Mouse (Mus musculus): ENCODE measurements at regions not wholly inside any gene's neighbourhood (a gene's known extent, or its start where the extent isn't known, plus 50 kb on each side); places are given as distances from the start of the nearest gene placed in this dataset.
"Not testable (repeated sequence)": the region's sequence is repeated elsewhere in the genome, so short reads cannot be mapped to it uniquely, and the experiment has no call there.

DNA sequence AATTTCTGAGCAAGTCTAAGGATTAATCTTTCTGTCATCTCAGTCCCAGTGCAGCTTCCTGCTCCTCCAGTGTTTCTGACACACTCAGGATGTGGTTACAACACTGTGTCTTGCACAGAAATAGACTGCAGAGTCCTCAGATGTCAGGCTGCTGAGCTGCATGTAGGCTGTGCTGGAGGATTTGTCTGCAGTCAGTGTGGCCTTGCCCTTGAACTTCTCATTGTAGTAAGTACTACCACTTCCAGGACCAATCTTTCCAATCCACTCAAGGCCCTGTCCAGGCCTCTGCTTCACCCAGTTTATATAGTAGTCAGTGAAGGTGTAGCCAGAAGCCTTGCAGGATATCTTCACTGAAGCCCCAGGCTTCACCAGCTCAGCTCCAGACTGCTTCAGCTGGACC lies 185.8 kb upstream of the Zfp386 start:
- CTCF ChIA-PET, POLR2A ChIA-PET: not testable (repeated sequence)

DNA sequence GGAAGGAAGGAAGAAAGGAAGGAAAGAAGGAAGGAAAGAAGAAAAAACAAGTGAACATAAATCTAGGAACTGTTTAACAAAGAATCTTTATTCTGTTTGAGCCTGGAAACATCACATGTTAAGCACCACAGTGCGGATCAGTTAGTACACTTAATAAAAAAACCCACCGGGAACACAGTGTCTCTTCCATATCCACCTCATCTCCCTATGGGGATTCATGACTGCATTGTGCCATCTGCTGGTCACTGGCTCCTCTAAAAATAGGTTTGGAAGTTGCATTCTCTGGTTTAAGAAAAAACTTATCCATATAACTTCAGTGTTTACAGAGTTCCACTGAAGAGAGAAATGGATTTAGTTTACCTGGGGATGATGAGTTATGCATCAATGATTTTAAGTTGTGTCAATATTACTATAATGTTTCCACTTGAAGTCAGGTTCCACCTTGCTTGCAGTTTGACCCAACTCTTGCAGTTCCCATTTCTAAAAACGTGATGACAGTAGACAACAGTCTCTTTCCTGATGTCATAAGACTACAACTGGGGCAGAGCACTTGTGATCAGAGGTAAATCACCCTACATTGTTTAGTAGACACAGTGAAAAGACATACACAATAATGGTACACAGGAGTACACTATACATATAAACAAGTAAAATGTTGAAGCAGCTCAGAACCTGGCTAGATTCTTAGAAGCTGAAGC lies 182.3 kb upstream of the Zfp386 start:
- CTCF ChIA-PET: interaction anchor here in 1 of 4 experiments (0.7 kb wide), 1 partner anchor 421 kb away, joined by 4 read pairs; no protein-coding TSS in a partner anchor
- POLR2A ChIA-PET: not testable (repeated sequence)

DNA sequence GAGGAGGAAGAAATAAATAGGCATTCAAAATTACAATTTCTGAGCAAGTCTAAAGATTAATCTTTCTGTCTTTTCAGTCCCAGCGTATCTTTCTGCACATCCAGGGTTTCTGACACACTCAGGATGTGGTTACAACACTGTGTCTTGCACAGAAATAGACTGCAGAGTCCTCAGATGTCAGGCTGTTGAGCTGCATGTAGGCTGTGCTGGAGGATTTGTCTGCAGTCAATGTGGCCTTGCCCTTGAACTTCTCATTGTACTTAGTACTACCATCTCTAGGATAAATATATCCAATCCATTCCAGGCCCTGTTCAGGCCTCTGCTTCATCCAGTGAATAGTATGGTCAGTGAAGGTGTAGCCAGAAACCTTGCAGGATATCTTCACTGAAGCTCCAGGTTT lies 178.9 kb upstream of the Zfp386 start:
- CTCF ChIA-PET, POLR2A ChIA-PET: not testable (repeated sequence)

DNA sequence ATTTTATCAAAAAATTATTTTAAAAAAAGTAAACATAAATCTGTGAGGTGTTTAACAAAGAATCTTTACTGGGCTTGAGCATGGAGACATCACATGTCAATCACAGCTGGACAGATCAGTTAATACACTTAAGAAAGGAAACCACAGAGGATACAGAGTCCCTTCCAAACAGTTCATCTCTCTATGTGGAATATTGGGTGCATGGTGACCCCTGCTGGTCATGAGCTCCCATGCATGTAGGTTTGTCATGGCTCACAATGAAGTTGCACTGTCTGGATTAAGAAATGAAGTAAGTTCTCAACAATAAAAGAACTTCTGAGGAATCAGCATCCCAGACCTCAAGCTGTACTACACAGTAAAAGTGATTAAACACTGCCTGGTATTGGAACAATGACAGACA lies 175.1 kb upstream of the Zfp386 start:
- POLR2A ChIA-PET, CTCF ChIA-PET: not testable (repeated sequence)

DNA sequence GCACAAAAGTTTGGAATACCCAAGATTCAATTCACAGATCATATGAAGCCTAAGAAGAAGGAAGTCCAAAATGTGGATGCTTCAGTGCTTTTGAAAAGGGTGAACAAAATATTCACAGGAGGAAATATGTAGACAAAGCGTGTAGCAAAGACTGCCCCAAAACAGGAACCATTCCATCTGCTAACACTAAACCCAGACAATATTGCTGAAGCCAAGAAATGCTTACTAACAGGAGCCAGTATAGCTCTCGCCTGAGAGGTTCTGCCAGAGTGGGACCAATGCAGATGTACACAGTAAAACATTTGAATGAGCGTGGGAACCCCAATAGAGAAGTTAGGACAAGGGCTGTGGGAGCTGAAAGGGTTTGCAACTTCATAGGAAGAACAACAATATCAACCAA lies 173.5 kb upstream of the Zfp386 start:
- CTCF ChIA-PET, POLR2A ChIA-PET: not testable (repeated sequence)

DNA sequence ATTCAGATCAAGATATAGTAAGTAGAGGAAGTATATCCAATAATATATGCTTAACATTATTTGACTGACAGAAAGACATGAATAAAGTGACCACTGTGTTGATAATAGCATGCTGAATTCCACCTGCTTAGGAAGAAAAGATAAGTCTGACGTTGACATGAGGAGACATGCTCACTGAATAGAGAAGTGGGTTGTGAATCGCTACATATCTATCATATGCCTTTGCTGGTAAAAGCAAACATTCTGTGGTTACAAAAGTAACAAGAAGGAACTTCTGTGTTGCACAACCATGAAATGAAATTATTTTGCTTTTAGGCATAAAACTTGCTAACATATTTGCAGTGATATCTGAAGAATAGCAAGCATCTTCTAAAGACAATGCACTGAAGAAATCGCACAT lies 163.8 kb upstream of the Zfp386 start:
- ChIA-PET CTCF (no interaction called here), POLR2A (no interaction called here)

DNA sequence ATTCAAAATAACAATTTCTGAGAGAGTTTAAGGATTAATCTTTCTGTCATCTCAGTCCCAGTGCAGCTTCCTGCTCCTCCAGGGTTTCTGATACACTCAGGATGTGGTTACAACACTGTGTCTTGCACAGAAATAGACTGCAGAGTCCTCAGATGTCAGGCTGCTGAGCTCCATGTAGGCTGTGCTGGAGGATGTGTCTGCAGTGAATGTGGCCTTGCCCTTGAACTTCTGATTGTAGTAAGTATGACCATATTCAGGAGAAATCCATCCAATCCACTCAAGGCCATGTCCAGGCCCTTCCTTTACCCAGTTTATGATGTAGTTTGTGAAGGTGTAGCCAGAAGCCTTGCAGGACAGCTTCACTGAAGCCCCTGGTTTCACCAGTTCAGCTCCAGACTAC lies 159.5 kb upstream of the Zfp386 start:
- ChIA-PET CTCF (no interaction called here), POLR2A (no interaction called here)

DNA sequence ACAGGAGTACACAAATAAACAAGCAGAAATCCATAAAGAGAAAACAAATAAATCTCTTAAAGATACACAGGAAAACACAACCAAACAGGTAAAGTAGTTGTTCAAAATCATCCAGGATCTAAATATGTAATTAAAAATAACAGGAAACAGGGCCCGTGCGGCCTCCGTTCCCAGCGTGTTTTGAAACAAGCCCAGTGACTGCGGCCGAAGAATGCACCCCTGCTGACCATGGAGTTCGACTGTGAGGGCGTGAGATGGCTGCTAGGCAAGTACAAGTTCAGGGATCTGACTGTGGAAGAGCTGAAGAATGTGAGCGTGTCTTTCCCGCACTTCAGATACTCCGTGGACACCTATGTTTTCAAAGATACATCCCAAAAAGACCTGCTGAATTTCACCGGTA lies 154.9 kb upstream of the Zfp386 start:
- POLR2A ChIA-PET, CTCF ChIA-PET: not testable (repeated sequence)

DNA sequence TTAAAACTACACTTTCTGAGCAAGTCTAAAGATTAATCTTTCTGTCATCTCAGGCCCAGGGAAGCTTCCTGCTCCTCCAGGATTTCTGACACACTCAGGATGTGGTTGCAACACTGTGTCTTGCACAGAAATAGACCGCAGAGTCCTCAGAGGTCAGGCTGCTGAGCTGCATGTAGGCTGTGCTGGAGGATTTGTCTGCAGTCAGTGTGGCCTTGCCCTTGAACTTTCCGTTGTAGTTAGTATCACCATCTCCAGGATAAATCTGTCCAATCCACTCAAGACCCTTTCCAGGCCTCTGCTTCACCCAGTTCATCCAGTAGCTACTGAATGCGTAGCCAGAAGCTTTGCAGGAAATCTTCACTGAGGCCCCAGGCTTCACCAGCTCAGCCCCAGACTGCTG lies 135.3 kb upstream of the Zfp386 start:
- CTCF ChIA-PET, POLR2A ChIA-PET: not testable (repeated sequence)

DNA sequence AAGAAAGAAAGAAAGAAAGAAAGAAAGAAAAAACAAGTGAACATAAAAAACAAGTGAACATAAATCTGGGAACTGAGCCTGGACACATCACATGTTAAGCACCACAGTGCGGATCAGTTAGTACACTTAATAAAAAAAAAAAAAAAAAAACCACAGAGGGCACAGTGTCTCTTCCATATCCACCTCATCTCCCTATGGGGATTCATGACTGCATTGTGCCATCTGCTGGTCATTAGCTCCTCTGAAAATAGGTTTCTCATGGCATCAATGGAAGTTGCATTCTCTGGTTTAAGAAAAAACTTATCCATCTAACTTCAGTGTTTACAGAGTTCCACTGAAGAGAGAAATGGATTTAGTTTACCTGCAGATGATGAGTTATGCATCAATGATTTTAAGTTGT lies 132.1 kb upstream of the Zfp386 start:
- CTCF ChIA-PET, POLR2A ChIA-PET: not testable (repeated sequence)

DNA sequence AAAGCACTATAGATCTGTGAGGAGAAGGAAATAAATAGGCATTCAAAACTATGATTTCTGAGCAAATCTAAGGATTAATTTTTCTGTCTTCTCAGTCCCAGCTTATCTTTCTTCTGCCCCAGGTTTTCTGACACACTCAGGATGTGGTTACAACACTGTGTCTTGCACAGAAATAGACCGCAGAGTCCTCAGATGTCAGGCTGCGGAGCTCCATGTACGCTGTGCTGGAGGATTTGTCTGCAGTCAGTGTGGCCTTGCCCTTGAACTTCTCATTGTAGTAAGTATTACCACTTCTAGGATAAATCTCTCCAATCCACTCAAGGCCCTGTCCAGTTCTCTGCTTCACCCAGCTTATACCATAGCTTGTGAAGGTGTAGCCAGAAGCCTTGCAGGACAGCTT lies 127.4 kb upstream of the Zfp386 start:
- CTCF ChIA-PET, POLR2A ChIA-PET: not testable (repeated sequence)

DNA sequence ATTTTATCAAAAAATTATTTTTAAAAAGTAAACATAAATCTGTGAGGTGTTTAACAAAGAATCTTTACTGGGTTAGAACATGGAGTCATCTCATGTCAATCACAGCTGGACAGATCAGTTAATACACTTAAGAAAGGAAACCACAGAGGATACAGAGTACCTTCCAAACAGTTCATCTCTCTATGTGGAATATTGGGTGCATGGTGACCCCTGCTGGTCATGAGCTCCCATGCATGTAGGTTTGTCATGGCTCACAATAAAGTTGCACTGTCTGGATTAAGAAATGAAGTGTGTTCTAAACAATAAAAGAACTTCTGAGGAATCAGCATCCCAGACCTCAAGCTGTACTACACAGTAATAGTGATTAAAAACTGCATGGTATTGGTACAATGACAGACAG lies 123.5 kb upstream of the Zfp386 start:
- POLR2A ChIA-PET, CTCF ChIA-PET: not testable (repeated sequence)

DNA sequence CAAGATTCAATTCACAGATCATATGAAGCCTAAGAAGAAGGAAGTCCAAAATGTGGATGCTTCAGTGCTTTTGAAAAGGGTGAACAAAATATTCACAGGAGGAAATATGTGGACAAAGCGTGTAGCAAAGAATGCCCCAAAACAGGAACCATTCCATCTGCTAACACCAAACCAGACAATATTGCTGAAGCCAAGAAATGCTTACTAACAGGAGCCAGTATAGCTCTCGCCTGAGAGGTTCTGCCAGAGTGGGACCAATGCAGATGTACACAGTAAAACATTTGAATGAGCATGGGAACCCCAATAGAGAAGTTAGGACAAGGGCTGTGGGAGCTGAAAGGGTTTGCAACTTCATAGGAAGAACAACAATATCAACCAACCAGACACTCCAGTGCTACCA lies 122.0 kb upstream of the Zfp386 start:
- POLR2A ChIA-PET, CTCF ChIA-PET: not testable (repeated sequence)

DNA sequence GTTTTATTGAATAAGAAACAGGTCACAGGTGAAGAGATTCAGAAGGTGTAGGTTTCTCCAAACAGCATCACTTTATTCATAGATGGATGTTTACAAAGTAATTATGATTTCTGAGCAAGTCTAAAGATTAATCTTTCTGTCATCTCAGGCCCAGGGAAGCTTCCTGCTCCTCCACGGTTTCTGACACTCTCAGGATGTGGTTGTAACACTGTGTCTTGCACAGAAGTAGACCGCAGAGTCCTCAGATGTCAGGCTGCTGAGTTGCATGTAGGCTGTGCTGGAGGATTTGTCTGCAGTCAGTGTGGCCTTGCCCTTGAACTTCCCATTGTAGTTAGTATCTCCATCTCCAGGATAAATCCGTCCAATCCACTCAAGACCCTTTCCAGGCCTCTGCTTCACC lies 95.2 kb upstream of the Zfp386 start:
- POLR2A ChIA-PET, CTCF ChIA-PET: not testable (repeated sequence)

DNA sequence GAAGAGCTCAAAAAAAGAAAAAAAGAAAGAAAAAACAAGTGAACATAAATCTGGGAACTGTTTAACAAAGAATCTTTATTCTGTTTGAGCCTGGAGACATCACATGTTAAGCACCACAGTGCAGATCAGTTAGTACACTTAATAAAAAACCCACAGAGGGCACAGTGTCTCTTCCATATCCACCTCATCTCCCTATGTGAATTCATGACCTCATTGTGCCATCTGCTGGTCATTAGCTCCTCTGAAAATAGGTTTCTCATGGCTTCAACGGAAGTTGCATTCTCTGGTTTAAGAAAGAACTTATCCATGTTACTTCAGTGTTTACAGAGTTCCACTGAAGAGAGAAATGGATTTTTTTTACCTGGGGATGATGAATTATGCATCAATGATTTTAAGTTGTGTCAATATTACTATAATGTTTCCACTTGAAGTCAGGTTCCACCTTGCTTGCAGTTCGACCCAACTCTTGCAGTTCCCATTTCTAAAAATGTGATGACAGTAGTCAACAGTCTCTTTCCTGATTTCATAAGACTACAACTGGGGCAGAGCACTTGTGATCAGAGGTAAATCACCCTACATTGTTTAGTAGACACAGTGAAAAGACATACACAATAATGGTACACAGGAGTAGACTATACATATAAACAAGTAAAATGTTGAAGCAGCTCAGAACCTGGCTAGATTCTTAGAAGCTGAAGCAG lies 91.9 kb upstream of the Zfp386 start:
- CTCF ChIA-PET, POLR2A ChIA-PET: not testable (repeated sequence)

DNA sequence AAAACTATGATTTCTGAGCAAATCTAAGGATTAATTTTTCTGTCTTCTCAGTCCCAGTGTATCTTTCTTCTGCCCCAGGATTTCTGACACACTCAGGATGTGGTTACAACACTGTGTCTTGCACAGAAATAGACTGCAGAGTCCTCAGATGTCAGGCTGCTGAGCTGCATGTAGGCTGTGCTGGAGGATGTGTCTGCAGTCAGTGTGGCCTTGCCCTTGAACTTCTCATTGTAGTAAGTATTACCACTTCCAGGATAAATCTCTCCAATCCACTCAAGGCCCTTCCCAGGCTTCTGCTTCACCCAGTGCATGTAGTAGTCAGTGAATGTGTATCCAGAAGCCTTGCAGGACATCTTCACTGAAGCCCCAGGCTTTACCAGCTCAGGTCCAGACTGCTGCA lies 83.8 kb upstream of the Zfp386 start:
- POLR2A ChIA-PET, CTCF ChIA-PET: not testable (repeated sequence)

DNA sequence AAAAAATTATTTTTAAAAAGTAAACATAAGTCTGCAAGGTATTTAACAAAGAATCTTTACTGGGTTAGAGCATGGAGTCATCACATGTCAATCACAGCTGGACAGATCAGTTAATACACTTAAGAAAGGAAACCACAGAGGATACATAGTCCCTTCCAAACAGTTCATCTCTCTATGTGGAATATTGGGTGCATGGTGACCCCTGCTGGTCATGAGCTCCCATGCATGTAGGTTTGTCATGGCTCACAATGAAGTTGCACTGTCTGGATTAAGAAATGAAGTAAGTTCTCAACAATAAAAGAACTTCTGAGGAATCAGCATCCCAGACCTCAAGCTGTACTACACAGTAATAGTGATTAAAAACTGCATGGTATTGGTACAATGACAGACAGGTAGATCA lies 80.0 kb upstream of the Zfp386 start:
- CTCF ChIA-PET, POLR2A ChIA-PET: not testable (repeated sequence)
